Mouse (Mus musculus) CD4-positive, CD25-positive, alpha-beta regulatory T cell, adult 2 months (primary cell): ENCODE measurements at regions not wholly inside any gene's neighbourhood (a gene's known extent, or its start where the extent isn't known, plus 50 kb on each side); places are given as distances from the start of the nearest gene placed in this dataset.

Experiments
- DNase-seq: peaks from one replicate; pipeline ENCODE4 v3.0.0-alpha.2; 2012; ENCODE audit warnings: low read depth, low spot score

- DNase-seq = peak; percentile 31
Observed at GRCm38 (mm10) chr1:60627786-60628453, 61.0 kb upstream of the Raph1 start.

GRCm38 (mm10) chr1:60627367-60627766 lies 60.5 kb upstream of the Raph1 start:
- peak; percentile 41 for DNase-seq

- DNase-seq = no peak
Observed at GRCm38 (mm10) chr1:60625698-60626486, 59.0 kb upstream of the Raph1 start.

GRCm38 (mm10) chr1:60624231-60624630 lies 57.3 kb upstream of the Raph1 start:
- no peak for DNase-seq

GRCm38 (mm10) chr1:60623440-60624016 lies 56.6 kb upstream of the Raph1 start:
- DNase-seq = no peak

GRCm38 (mm10) chr1:60621770-60622169 lies 54.9 kb upstream of the Raph1 start:
- DNase-seq = no peak

- no peak for DNase-seq
Observed at GRCm38 (mm10) chr1:60621064-60621726, 54.3 kb upstream of the Raph1 start.

GRCm38 (mm10) chr1:60618389-60618788 lies 51.5 kb upstream of the Raph1 start:
- no peak for DNase-seq

- no peak for DNase-seq
Observed at GRCm38 (mm10) chr1:60616916-60617315, 50.0 kb upstream of the Raph1 start.
